ENCODE assay signal across 8 mouse cellular contexts in the genomic region with DNA sequence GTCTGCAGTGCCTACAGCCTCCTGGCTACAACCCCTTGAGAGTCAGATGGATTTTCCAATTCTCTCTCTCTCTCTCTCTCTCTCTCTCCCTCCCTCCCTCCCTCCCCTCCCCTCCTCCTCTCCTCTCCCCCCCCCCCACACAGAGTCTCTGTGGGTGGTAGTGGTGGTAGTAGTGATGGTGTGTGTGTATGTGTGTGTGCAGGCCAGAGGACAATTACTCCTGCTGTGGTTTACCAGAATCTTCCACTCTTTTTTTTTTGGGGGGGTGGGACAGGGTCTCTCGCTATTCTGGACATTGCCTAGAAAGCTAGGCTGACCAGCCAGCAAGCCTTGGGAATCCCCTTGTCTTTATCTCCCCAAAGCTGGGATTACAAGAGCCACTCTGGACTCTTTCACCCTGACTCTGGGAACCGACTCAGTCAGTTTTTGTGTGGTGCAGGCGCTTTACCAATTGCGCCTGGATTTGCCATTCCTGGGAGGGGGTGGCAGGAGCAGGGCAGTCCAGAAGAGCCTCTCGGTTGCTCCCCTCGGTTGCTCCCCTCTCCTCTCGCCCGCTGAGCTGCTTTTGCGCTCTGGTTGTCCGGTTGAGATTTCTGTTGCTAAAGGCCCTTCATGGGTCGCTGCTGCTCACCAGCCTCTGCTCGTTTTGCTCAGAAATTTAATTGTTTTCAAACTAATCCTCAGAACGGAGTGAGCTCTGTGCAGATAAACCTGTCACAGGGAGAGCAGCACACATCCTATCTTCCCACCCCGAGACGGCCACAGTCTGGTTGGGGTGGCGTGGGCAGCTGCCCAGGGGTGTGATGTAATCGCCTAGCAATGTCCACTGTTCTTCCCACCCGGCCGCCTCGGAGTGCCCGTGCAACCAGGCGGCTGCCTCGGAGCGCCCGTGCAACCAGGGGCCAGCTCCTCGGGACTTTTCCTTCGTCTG. TPM values are rescaled to one million over a fixed set of nuclear protein-coding genes. Genes with fewer than 3 reads are reported as not detected.
DNase-seq lines count a peak whose midpoint lies in the region; ATAC-seq lines count a peak whose summit lies in the region.

No protein-coding gene starts in this region.

- no peak overlapping the region for H3K27ac ChIP-seq in kidney, embryonic 14.5 days (ENCODE audit: low read depth, low read length)

- DNase-seq in heart, adult 11 months: peak; percentile 96
- DNase-seq in heart, adult 8-10 months (ENCODE audit: low spot score): no peak
- peak; percentile 72 for DNase-seq in adrenal gland, adult 2 months
- DNase-seq in gastrocnemius, postnatal 25 days: peak; percentile 51
- peak; percentile 42 for DNase-seq in mesoderm, embryonic 11.5 days (ENCODE audit: low read depth, low spot score)
- DNase-seq in urinary bladder, postnatal 36 days (ENCODE audit: low spot score in 2 of 2): peak; percentile 30 to 39

- H3K4me2 ChIP-seq in kidney, embryonic 14.5 days (replicated peaks; ENCODE audit: low read depth, low read length): peak overlapping the region; percentile 34

- H3K36me3 ChIP-seq in kidney, embryonic 14.5 days (ENCODE audit: control insufficient read depth, insufficient read depth, low read length): no peaks in the 10 kb centered on the region

- peak; percentile 55; the same call in 1 of the 2 replicates for ATAC-seq in kidney, embryonic 14.5 days (ENCODE audit: low FRiP score, low TSS enrichment)
- ATAC-seq in activated CD4-positive, CD25-positive, alpha-beta regulatory T cell, adult 4 months: no peak

- peak overlapping the region; percentile 7; the same call in 1 of the 2 replicates for H3K4me3 ChIP-seq in kidney, embryonic 14.5 days (ENCODE audit: low read length)

- H3K9me3 ChIP-seq in kidney, embryonic 14.5 days (ENCODE audit: control insufficient read depth, low read length): no peaks in the 10 kb centered on the region

- 0 out of 2 replicates have a peak, but pooled peaks cover 8% of the 10 kb centered on the region for H3K4me1 ChIP-seq in kidney, embryonic 14.5 days (ENCODE audit: control insufficient read depth, insufficient read depth, low read length)

- no peaks in the 10 kb centered on the region for H3K27me3 ChIP-seq in kidney, embryonic 14.5 days (ENCODE audit: control insufficient read depth, insufficient read depth, low read length)

- 0 out of 2 replicates have a peak overlapping the region, but pooled peaks have one; percentile 31 for H3K9ac ChIP-seq in kidney, embryonic 14.5 days (ENCODE audit: low read depth, low read length)

- WGBS in kidney, embryonic 14.5 days: 28% methylated on average over 27 of the region's 27 CpGs

RNA-seq across cellular contexts. Expression of a gene that starts 31.3 kb away (rescaled TPM):
- total RNA-seq in heart, adult 8-10 months (2022): under 1 TPM; 0.24 to 0.37 (median 0.32) TPM
- 1 to 10 TPM in 1 of 2 experiments, under 1 TPM in 1; 0.83 to 1.5 TPM for total RNA-seq in adrenal gland, adult 2 months (2021)
- polyA plus RNA-seq in adrenal gland, adult 2 months (2012; rRNA removed): 1.6 and 2.8 TPM in 2 replicates
- 1 to 10 TPM; 1.4 to 2.3 TPM for total RNA-seq in gastrocnemius, postnatal 25 days (2021)
- polyA plus RNA-seq in kidney, embryonic 14.5 days (2014; fragmentation: Nextera tagmentation; extraction: Ambion mirVana): 6.5 and 8.5 TPM in 2 replicates
- polyA plus RNA-seq in activated CD4-positive, CD25-positive, alpha-beta regulatory T cell, adult 4 months (2017; shearing (Covaris generic)): under 1 TPM in 1 of 2 experiments, not detected in 1; 0.25 TPM

RNA-seq across cellular contexts. Expression of a gene that starts 39.7 kb away (rescaled TPM):
- total RNA-seq in heart, adult 8-10 months (2022): 10 to 100 TPM; 30.7 to 34.2 (median 33.8) TPM
- 10 to 100 TPM; 40.4 to 42.6 TPM for total RNA-seq in adrenal gland, adult 2 months (2021)
- 30.3 and 35.8 TPM in 2 replicates for polyA plus RNA-seq in adrenal gland, adult 2 months (2012; rRNA removed)
- total RNA-seq in gastrocnemius, postnatal 25 days (2021): 10 to 100 TPM; 11.6 to 16.6 TPM
- polyA plus RNA-seq in kidney, embryonic 14.5 days (2014; fragmentation: Nextera tagmentation; extraction: Ambion mirVana): 21.3 and 29.8 TPM in 2 replicates
- 10 to 100 TPM; 12.1 to 16.7 TPM for polyA plus RNA-seq in activated CD4-positive, CD25-positive, alpha-beta regulatory T cell, adult 4 months (2017; shearing (Covaris generic))

RNA-seq across cellular contexts. Expression of a gene that starts 42.1 kb away (rescaled TPM):
- not detected for total RNA-seq in heart, adult 8-10 months (2022)
- total RNA-seq in adrenal gland, adult 2 months (2021): 1 to 10 TPM in 1 of 2 experiments, under 1 TPM in 1; 0.97 to 1.0 TPM
- 0.36 and 0.54 TPM in 2 replicates for polyA plus RNA-seq in adrenal gland, adult 2 months (2012; rRNA removed)
- total RNA-seq in gastrocnemius, postnatal 25 days (2021): not detected
- not detected in 2 replicates for polyA plus RNA-seq in kidney, embryonic 14.5 days (2014; fragmentation: Nextera tagmentation; extraction: Ambion mirVana)
- not detected for polyA plus RNA-seq in activated CD4-positive, CD25-positive, alpha-beta regulatory T cell, adult 4 months (2017; shearing (Covaris generic))
